Mouse (Mus musculus) hindbrain, embryonic 11.5 days (tissue): Measurements from ENCODE around the gene BC067074. TPM values are rescaled to one million over a fixed set of nuclear protein-coding genes. Genes with fewer than 3 reads are reported as not detected.

Experiments used
- ATAC-seq: fragments of 200-750 bp; cut with Nextera tagmentation; 2 replicates; pipeline ENCODE4 v1.8.0; 2017; ENCODE audit warnings: mild to moderate bottlenecking, moderate TSS enrichment, moderate library complexity; ENCODE audit not compliant: low FRiP score
- DNase-seq: peaks from one replicate; pipeline ENCODE4 v3.0.0-alpha.2; 2015; ENCODE audit warnings: low spot score
- H3K27ac ChIP-seq: fragments of 300-500 bp; sonication (generic); 2 replicates; pipeline ENCODE4 v1.5.1; 2014; ENCODE audit warnings: mild to moderate bottlenecking, low read depth, low read length
- H3K27me3 ChIP-seq: fragments of 300-500 bp; sonication (generic); 2 replicates; pipeline ENCODE4 v1.6.1; 2014; ENCODE audit warnings: mild to moderate bottlenecking, low read length, moderate library complexity, mixed read lengths; ENCODE audit not compliant: control insufficient read depth, insufficient read depth
- H3K36me3 ChIP-seq: fragments of 300-500 bp; sonication (generic); 2 replicates; pipeline ENCODE4 v1.6.1; 2014; ENCODE audit warnings: mild to moderate bottlenecking, low read length, moderate library complexity, mixed read lengths; ENCODE audit not compliant: control insufficient read depth, insufficient read depth
- H3K4me1 ChIP-seq: fragments of 300-500 bp; sonication (generic); replicated peaks from 2 replicates; pipeline ENCODE4 v1.6.1; 2014; ENCODE audit warnings: low read length, mixed read lengths; ENCODE audit not compliant: control insufficient read depth, insufficient read depth
- H3K4me2 ChIP-seq: fragments of 300-500 bp; sonication (generic); replicated peaks from 2 replicates; pipeline ENCODE4 v1.6.1; 2014; ENCODE audit warnings: mild to moderate bottlenecking, low read depth, low read length
- H3K4me3 ChIP-seq: fragments of 300-500 bp; sonication (generic); 2 replicates; pipeline ENCODE4 v1.5.1; 2014; ENCODE audit warnings: low read depth, low read length
- H3K9ac ChIP-seq: fragments of 300-500 bp; sonication (generic); 2 replicates; pipeline ENCODE4 v1.6.1; 2014; ENCODE audit warnings: low read depth, low read length
- H3K9me3 ChIP-seq: fragments of 300-500 bp; sonication (generic); 2 replicates; pipeline ENCODE4 v1.6.1; 2016; ENCODE audit warnings: low read length; ENCODE audit not compliant: control insufficient read depth
- WGBS: fragments of 180-500 bp; shearing (Covaris S2); extraction: QIAGEN DNeasy Blood & Tissue Kit; methylation state at CpG from one replicate; pipeline ENCODE4 v1.1.7; 2014; 5-methylcytosine and 5-hydroxymethylcytosine counted together
- polyA plus RNA-seq: library from polyadenylated mRNA; unstranded; fragments of >200 nt; fragmentation: Nextera tagmentation; extraction: Ambion mirVana; gene quantifications from 2 replicates; pipeline ENCODE4 v1.2.1, GENCODE M21; 2014

Gene BC067074
- polyA plus RNA-seq, 1 experiment from 2014 or later = 1.9 TPM

DNA sequence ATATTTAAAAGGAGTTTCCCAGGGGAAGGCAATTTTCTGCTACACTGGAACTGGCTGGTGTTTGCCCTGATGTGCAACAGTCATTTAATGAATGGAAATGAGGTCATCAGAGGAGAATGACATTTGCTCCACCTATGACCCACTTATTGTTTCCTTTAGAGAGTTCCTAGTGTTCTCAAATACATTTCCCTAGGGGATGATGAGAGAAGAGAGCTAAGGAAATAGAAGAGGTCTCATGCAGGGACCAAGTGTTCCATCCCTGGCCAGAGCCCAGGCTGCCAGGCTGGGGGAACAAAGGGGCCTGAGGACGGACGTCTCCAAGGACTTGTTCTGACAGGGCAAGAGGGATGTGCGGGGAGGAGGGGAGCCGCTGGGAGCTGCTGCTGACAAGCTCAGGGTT, 62.1 kb downstream of the BC067074 start:
- ATAC-seq (peak; percentile 74), DNase-seq (peak; percentile 53)
- Histone ChIP-seq H3K9ac (no peak overlapping the region), H3K36me3 (no peaks in the 10 kb centered on the region), H3K27me3 (no peaks in the 10 kb centered on the region), H3K9me3 (no peaks in the 10 kb centered on the region), H3K4me2 (no peak overlapping the region), H3K4me1 (peaks cover 2% of the 10 kb centered on the region; the same call in 1 of the 2 replicates), H3K4me3 (no peak overlapping the region), H3K27ac (no peak overlapping the region)
- 7% methylated on average over 4 of the region's 4 CpGs for WGBS

DNA sequence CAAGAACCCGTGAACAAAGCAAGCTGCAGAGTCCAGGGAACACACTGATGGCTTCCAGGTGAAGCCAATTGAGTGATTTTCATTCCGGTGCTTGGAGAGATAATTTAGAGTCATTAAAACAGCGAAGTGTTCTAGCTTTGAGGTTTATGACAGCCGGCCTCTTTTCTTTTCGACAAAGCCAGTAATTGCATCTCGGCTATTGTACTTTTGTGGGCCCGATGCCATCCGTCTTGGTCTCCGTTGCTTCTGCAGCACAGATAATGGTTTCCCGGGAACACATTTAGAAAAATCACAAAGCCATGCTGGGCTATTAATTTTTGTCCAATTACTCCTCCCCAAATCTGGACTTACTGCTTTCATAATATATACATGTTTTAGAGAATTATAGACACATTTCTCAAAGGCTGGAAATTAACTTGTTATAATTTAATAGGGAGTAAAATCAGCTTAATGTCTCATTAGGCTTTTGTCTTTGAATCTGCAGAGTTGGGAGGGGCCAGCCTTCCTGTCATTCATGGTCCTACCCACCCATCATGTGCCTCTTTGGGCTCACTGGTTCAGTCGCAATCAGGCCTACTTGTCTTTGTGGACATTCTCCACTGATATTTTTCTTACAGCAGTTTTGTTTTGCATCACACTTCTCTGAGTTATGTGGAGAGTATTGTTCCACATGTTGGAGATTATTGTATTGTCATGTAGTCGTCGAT, 64.6 kb downstream of the BC067074 start:
- no peak overlapping the region for H3K27ac ChIP-seq
- H3K9ac ChIP-seq = no peak overlapping the region
- no peak overlapping the region for H3K4me2 ChIP-seq
- no peaks in the 10 kb centered on the region for H3K36me3 ChIP-seq
- WGBS = 69% methylated on average over 13 of the region's 13 CpGs
- no peak overlapping the region for H3K4me3 ChIP-seq
- peaks cover 2% of the 10 kb centered on the region; the same call in 1 of the 2 replicates for H3K4me1 ChIP-seq
- H3K9me3 ChIP-seq = no peaks in the 10 kb centered on the region
- H3K27me3 ChIP-seq = no peaks in the 10 kb centered on the region
- ATAC-seq = no peak
- no peak for DNase-seq

- 81% methylated on average over 1 of the region's 1 CpGs for WGBS
Observed at GRCm38 (mm10) chr13:113359676-113360075, 66.7 kb downstream of the BC067074 start.

DNA sequence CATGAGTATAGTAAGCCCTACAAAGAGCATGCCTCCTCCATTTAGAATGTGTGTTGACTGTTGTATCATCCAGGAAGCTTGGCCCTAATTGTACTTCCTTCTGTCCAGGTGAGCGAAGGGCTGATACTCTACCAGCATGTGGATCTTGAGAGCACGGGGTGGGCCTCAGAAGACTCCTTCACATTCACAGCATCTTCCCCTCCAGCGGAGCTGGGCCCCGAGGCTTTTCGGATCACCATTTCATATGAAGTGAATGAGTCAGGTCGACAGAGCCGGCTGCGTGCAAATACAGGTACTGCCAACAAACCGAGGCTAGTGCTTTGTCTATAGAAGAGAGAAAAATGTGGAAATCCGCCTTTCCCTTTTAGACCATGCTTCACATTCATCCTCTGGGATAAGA, 73.0 kb downstream of the BC067074 start:
- Histone ChIP-seq H3K4me2 (no peak overlapping the region), H3K9me3 (no peaks in the 10 kb centered on the region), H3K4me1 (no peaks in the 10 kb centered on the region), H3K27me3 (no peaks in the 10 kb centered on the region), H3K27ac (no peak overlapping the region), H3K36me3 (no peaks in the 10 kb centered on the region), H3K9ac (no peak overlapping the region), H3K4me3 (no peak overlapping the region)
- WGBS = 90% methylated on average over 10 of the region's 10 CpGs
- ATAC-seq (no peak), DNase-seq (no peak)

More at GRCm38 (mm10) chr13:113359676-113360075, 66.7 kb downstream of the BC067074 start:
- Histone ChIP-seq H3K4me2 (no peak overlapping the region), H3K27ac (no peak overlapping the region), H3K36me3 (no peaks in the 10 kb centered on the region), H3K4me1 (peaks cover 2% of the 10 kb centered on the region; the same call in 1 of the 2 replicates), H3K9ac (no peak overlapping the region), H3K9me3 (no peaks in the 10 kb centered on the region), H3K4me3 (no peak overlapping the region), H3K27me3 (no peaks in the 10 kb centered on the region)
- DNase-seq (no peak), ATAC-seq (no peak)

- Histone ChIP-seq H3K9ac (no peak overlapping the region), H3K36me3 (no peaks in the 10 kb centered on the region), H3K4me3 (no peak overlapping the region), H3K9me3 (no peaks in the 10 kb centered on the region), H3K4me2 (no peak overlapping the region), H3K27ac (no peak overlapping the region), H3K4me1 (no peaks in the 10 kb centered on the region), H3K27me3 (no peaks in the 10 kb centered on the region)
- ATAC-seq (no peak; the same call in 1 of the 2 replicates), DNase-seq (no peak)
- WGBS = 72% methylated on average over 13 of the region's 13 CpGs
Observed at GRCm38 (mm10) chr13:113368931-113369579, 76.1 kb downstream of the BC067074 start.

GRCm38 (mm10) chr13:113369622-113370021, 76.7 kb downstream of the BC067074 start:
- Histone ChIP-seq H3K4me3 (no peak overlapping the region), H3K36me3 (no peaks in the 10 kb centered on the region), H3K4me2 (no peak overlapping the region), H3K4me1 (no peaks in the 10 kb centered on the region), H3K27me3 (no peaks in the 10 kb centered on the region), H3K9me3 (no peaks in the 10 kb centered on the region), H3K9ac (no peak overlapping the region), H3K27ac (no peak overlapping the region)
- WGBS = 86% methylated on average over 10 of the region's 10 CpGs
- DNase-seq = no peak
- no peak for ATAC-seq

GRCm38 (mm10) chr13:113373291-113374083, 80.5 kb downstream of the BC067074 start:
- WGBS = 86% methylated on average over 12 of the region's 12 CpGs
- H3K27me3 ChIP-seq = no peaks in the 10 kb centered on the region
- no peaks in the 10 kb centered on the region for H3K9me3 ChIP-seq
- H3K36me3 ChIP-seq = no peaks in the 10 kb centered on the region
- DNase-seq (no peak), ATAC-seq (no peak)
- no peak overlapping the region for H3K27ac ChIP-seq
- H3K4me1 ChIP-seq = no peaks in the 10 kb centered on the region
- H3K9ac ChIP-seq = no peak overlapping the region
- H3K4me3 ChIP-seq = no peak overlapping the region
- no peak overlapping the region for H3K4me2 ChIP-seq

GRCm38 (mm10) chr13:113374084-113374405, 81.1 kb downstream of the BC067074 start:
- ATAC-seq = no peak
- H3K27ac ChIP-seq = no peak overlapping the region
- no peak for DNase-seq
- no peaks in the 10 kb centered on the region for H3K27me3 ChIP-seq
- H3K4me2 ChIP-seq = no peak overlapping the region
- no peak overlapping the region for H3K9ac ChIP-seq
- no peaks in the 10 kb centered on the region for H3K9me3 ChIP-seq
- H3K4me1 ChIP-seq = no peaks in the 10 kb centered on the region
- no peak overlapping the region for H3K4me3 ChIP-seq
- no peaks in the 10 kb centered on the region for H3K36me3 ChIP-seq
- 50% methylated on average over 2 of the region's 2 CpGs for WGBS
